Mouse (Mus musculus) c-Kit-positive CD71-negative TER-119-negative erythroid progenitor cells, embryonic 14.5 days (primary cell): Measurements from ENCODE around the gene Stag2.

Source experiments
- DNase-seq: peaks from one replicate; pipeline ENCODE4 v3.0.0-alpha.2; 2013; ENCODE audit warnings: low read depth

Stag2 gene

DNA sequence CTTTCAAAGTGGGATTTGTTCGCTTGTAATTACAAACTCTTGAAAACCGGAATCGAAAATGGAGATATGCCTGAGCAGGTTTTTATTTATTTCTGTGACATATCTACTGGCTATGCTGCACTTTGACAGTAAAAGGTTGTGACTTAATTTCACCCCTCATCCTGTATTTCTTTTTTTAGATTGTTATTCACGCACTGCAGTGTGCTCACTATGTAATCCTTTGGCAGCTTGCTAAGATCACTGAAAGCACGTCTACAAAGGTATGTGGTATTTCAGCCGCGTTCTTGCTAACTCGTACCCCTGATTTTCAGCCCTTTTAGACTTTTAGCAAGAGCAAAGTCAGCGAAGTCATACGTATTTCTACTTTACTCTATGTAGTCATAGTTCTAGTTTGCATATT is 101.2 kb downstream of the Stag2 start:
- no peak for DNase-seq

DNA sequence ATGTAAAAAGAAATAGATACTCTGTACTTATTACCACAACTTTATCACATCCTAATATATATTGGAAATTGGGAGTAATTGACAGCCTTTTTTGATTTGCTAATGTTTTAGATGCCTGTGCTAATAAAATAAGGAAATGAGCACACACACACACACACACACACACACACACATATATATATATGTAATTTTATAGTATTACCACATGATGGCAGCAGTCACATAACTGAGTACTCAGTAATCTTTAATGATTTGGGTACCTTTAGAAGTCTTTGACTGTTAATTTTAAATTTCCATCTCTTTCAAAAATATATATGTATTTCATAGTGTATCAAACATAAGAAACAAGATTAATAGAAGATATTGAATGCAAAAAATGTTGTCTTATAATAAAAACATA is 123.6 kb downstream of the Stag2 start:
- DNase-seq, result no peak

DNA sequence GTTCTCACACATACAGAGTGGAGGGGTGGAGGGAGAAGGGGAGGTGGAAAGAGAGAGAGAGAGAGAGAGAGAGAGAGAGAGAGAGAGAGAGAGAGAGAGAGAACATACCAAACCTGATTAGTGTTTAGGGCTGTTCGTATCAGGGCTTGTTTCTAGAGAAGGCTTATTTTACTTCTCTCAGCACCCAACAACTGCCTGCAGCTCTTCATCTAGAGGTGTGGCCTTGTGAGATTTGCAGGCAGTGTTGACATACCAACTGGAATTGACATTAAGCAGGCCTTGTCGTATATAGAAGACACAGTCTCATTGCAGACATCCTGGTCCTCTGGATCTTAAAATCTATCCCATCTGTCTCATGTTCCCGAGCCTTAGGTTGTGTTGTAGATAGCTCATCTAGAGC is 141.1 kb downstream of the Stag2 start:
- no peak for DNase-seq

DNA sequence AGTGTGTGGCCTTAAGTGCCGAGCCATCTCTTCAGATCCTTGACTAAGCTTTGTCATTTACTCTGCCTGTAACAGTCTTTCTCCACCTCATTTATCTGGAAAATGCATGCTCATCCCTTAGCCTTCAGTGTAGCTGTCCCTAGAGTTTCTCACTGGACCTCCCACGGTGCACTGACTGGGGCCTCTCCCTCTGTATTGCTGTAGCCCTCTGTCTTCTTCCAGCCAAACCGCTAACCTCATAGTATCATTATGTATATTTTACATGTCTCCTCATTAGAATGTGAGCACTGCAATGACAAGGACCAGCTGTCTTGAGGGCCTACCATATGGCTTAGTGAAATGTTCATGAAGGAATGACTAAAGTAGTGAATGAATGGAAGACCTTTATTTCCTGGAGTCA is 166.1 kb downstream of the Stag2 start:
- DNase-seq, result no peak

DNA sequence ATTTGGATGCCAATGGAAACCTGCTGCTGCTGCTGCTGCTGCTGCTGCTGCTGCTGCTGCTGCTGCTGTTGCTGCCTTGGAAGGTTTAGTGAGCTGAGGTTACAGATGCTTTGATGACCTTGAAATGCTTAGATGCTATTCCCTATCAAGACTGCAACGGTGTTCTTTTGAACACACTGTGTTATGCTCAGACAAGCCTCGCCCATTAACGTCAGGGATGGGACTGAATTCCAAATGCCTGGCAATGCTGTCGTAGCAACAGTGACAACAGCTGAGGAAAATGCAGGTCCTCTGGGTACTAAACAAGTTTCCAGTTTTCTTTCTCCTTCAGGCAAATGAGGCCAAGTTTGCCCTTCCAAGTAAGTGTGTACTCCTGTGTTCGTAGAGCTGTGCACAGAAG is 171.3 kb downstream of the Stag2 start:
- DNase-seq, result no peak

DNA sequence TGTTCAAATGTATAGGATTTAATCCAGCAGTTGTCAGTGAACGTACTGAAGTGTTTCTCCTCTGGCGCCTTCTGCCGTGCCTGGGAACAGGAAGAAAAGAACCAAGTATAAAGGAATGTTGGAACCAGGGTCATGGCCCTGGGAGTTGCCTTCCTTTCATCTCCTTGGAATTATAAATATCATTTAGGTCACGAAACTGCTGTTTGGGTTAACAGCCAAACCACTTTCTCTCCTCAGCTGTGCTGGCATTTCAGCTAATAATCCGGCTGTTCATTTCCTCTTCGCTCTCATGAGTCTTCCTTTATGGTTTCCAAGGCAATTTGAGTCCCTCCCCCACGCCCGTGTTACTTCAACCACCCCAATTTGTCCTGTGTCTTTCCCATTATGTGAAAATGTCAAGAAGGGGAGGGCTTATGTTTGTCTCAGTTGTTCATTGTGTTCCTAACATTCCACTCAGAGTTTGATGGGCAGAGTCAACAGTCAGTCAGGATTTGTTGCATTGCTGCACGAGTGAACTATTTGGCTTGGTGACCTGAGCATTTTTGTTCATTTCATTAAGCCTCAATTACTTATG is 172.2 kb downstream of the Stag2 start:
- no peak for DNase-seq

DNA sequence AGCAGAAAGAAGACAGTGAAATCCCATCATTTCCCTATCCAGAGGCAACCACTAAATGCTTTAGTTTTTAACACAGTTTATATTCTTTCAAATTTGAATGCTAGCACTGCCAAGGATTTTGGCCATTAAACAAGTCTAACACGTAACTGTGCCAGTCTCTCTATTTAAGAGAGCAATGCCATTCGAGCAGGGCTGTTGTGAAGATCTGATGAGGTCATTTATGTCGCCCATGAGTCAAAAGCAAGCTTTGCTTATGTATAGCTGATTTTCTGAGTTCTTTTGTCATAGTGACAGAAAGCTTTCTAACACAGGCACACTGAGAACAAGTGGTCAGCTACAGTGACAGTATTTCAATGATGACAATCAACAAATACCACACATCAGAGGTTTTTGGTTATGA is 175.7 kb downstream of the Stag2 start:
- no peak for DNase-seq
